In genomic region chr15:97248296-97248695, GRCm38 (mm10) we compare ENCODE assay signal across 8 mouse cellular contexts. TPM values are rescaled to one million over a fixed set of nuclear protein-coding genes. Genes with fewer than 3 reads are reported as not detected.
A peak's percentile ranks its signal among the peaks of the same experiment; 100 is the strongest.
DNase-seq lines count a peak whose midpoint lies in the region; ATAC-seq and TF ChIP-seq lines count a peak whose summit lies in the region.

No protein-coding gene starts in this region.

- no peak for ATAC-seq in intestine, embryonic 14.5 days (replicated peaks; ENCODE audit: low FRiP score, low TSS enrichment, low read depth)
- ATAC-seq in lung, embryonic 14.5 days (ENCODE audit: insufficient read depth) = no peak
- no peak for ATAC-seq in stomach, embryonic 14.5 days (ENCODE audit: insufficient number of reproducible peaks, insufficient read depth, low FRiP score, low read depth)

- H3K9ac ChIP-seq in intestine, embryonic 14.5 days (ENCODE audit: low read length) = peak overlapping the region; percentile 85; the same call in 1 of the 2 replicates
- H3K9ac ChIP-seq in lung, embryonic 14.5 days = peak overlapping the region; percentile 88
- peak overlapping the region; percentile 78; the same call in 1 of the 2 replicates for H3K9ac ChIP-seq in stomach, embryonic 14.5 days (replicated peaks; ENCODE audit: low read depth, low read length)

- WGBS in forebrain, embryonic 10.5 days = 43% methylated on average over 8 of the region's 8 CpGs
- WGBS in intestine, embryonic 14.5 days = 40% methylated on average over 8 of the region's 8 CpGs
- 30% methylated on average over 8 of the region's 8 CpGs for WGBS in lung, embryonic 14.5 days
- WGBS in stomach, embryonic 14.5 days = 39% methylated on average over 8 of the region's 8 CpGs

- H3K27me3 ChIP-seq in forebrain, embryonic 10.5 days (ENCODE audit: poor library complexity, severe bottlenecking) = peaks cover 25% of the 10 kb centered on the region
- peaks cover 13% of the 10 kb centered on the region for H3K27me3 ChIP-seq in intestine, embryonic 14.5 days (replicated peaks; ENCODE audit: control insufficient read depth, insufficient read depth, low read length)
- H3K27me3 ChIP-seq in lung, embryonic 14.5 days (ENCODE audit: insufficient read depth, low read length) = peaks cover 16% of the 10 kb centered on the region
- no peaks in the 10 kb centered on the region for H3K27me3 ChIP-seq in stomach, embryonic 14.5 days (ENCODE audit: control insufficient read depth, insufficient read depth, low read length)

- DNase-seq in layer of hippocampus, adult 2 months (ENCODE audit: low spot score in 2 of 2) = no peak
- DNase-seq in layer of hippocampus, postnatal 10 days (ENCODE audit: low spot score in 2 of 2) = no peak
- DNase-seq in forebrain, embryonic 10.5 days (ENCODE audit: extremely low spot score, low spot score) = no peak
- no peak for DNase-seq in intestine, embryonic 14.5 days (ENCODE audit: low spot score)
- peak; percentile 51 for DNase-seq in lung, embryonic 14.5 days
- DNase-seq in layer of hippocampus, adult 8-10 months (ENCODE audit: low spot score in 2 of 2) = no peak
- no peak for DNase-seq in gastrocnemius, postnatal 4 days (ENCODE audit: low spot score in 2 of 2)

- H3K4me2 ChIP-seq in intestine, embryonic 14.5 days (ENCODE audit: low read length) = peak overlapping the region; percentile 74
- H3K4me2 ChIP-seq in lung, embryonic 14.5 days = peak overlapping the region; percentile 86
- peak overlapping the region; percentile 82 for H3K4me2 ChIP-seq in stomach, embryonic 14.5 days (replicated peaks; ENCODE audit: low read depth, low read length)

- no peaks in the 10 kb centered on the region for H3K9me3 ChIP-seq in forebrain, embryonic 10.5 days
- no peaks in the 10 kb centered on the region for H3K9me3 ChIP-seq in intestine, embryonic 14.5 days (ENCODE audit: control insufficient read depth, low read length)
- no peaks in the 10 kb centered on the region for H3K9me3 ChIP-seq in lung, embryonic 14.5 days (ENCODE audit: low read depth, low read length)
- no peaks in the 10 kb centered on the region for H3K9me3 ChIP-seq in stomach, embryonic 14.5 days (ENCODE audit: control insufficient read depth, low read depth, low read length)

- H3K27ac ChIP-seq in layer of hippocampus, adult 2 months = peak overlapping the region; percentile 94
- H3K27ac ChIP-seq in forebrain, embryonic 10.5 days = peak overlapping the region; percentile 93; the same call in 1 of the 2 replicates
- peak overlapping the region; percentile 77; the same call in 1 of the 2 replicates for H3K27ac ChIP-seq in intestine, embryonic 14.5 days (ENCODE audit: low read depth)
- no peak overlapping the region; the same call in 1 of the 2 replicates for H3K27ac ChIP-seq in lung, embryonic 14.5 days (ENCODE audit: low read depth)
- no peak overlapping the region for H3K27ac ChIP-seq in stomach, embryonic 14.5 days (ENCODE audit: low read length)

- no peak for TF ChIP-seq CTCF in layer of hippocampus, adult 2 months (conservative IDR thresholded peaks at IDR 0.05)
- no peak for TF ChIP-seq CTCF in lung, embryonic 14.5 days (IDR thresholded peaks at IDR 0.05; ENCODE audit: low read depth)

- peak overlapping the region; percentile 76 for H3K4me3 ChIP-seq in layer of hippocampus, adult 2 months
- H3K4me3 ChIP-seq in forebrain, embryonic 10.5 days = peak overlapping the region; percentile 88
- H3K4me3 ChIP-seq in intestine, embryonic 14.5 days (ENCODE audit: low read depth, low read length) = peak overlapping the region; percentile 71
- H3K4me3 ChIP-seq in lung, embryonic 14.5 days (ENCODE audit: low read depth, low read length) = peak overlapping the region; percentile 71
- peak overlapping the region; percentile 78; the same call in 1 of the 2 replicates for H3K4me3 ChIP-seq in stomach, embryonic 14.5 days (ENCODE audit: low read depth, low read length)

- peaks cover 21% of the 10 kb centered on the region for H3K4me1 ChIP-seq in forebrain, embryonic 10.5 days
- peaks cover 11% of the 10 kb centered on the region for H3K4me1 ChIP-seq in intestine, embryonic 14.5 days (replicated peaks; ENCODE audit: control insufficient read depth, insufficient read depth, low read length)
- H3K4me1 ChIP-seq in lung, embryonic 14.5 days (ENCODE audit: insufficient read depth) = no peaks in the 10 kb centered on the region
- no peaks in the 10 kb centered on the region for H3K4me1 ChIP-seq in stomach, embryonic 14.5 days (ENCODE audit: control insufficient read depth, insufficient read depth, low read length)

- no peaks in the 10 kb centered on the region for H3K36me3 ChIP-seq in forebrain, embryonic 10.5 days (replicated peaks)
- H3K36me3 ChIP-seq in intestine, embryonic 14.5 days (ENCODE audit: control insufficient read depth, insufficient read depth, low read length) = no peaks in the 10 kb centered on the region
- H3K36me3 ChIP-seq in lung, embryonic 14.5 days (ENCODE audit: insufficient read depth) = no peaks in the 10 kb centered on the region
- no peaks in the 10 kb centered on the region for H3K36me3 ChIP-seq in stomach, embryonic 14.5 days (ENCODE audit: control insufficient read depth, insufficient read depth, low read length)

RNA-seq across cellular contexts. Expression of gene Amigo2, which starts 1.2 kb away (rescaled TPM):
- total RNA-seq in layer of hippocampus, adult 2 months (2021) = 10 to 100 TPM; 22.2 to 22.9 TPM
- total RNA-seq in layer of hippocampus, postnatal 10 days (2021) = 10 to 100 TPM; 14.9 to 15.6 TPM
- 2.5 TPM in 2 replicates for polyA plus RNA-seq in forebrain, embryonic 10.5 days (2016; fragmentation: Nextera tagmentation; extraction: Ambion mirVana)
- 6.8 and 7.5 TPM in 2 replicates for polyA plus RNA-seq in intestine, embryonic 14.5 days (2014; fragmentation: Nextera tagmentation; extraction: Ambion mirVana)
- polyA plus RNA-seq in lung, embryonic 14.5 days (2014; fragmentation: Nextera tagmentation; extraction: Ambion mirVana) = 5.5 and 5.7 TPM in 2 replicates
- 3.0 and 5.5 TPM in 2 replicates for polyA plus RNA-seq in stomach, embryonic 14.5 days (2014; fragmentation: Nextera tagmentation; extraction: Ambion mirVana)
- total RNA-seq in layer of hippocampus, adult 8-10 months (2022) = 10 to 100 TPM; 18.3 to 26.9 (median 20.8) TPM
- 1 to 10 TPM; 3.0 to 3.8 TPM for total RNA-seq in gastrocnemius, postnatal 4 days (2021)

RNA-seq across cellular contexts. Expression of gene Pced1b, which starts 1.4 kb away (rescaled TPM):
- total RNA-seq in layer of hippocampus, adult 2 months (2021) = 10 to 100 TPM in 1 of 2 experiments, 1 to 10 TPM in 1; 6.7 to 11.1 TPM
- 1 to 10 TPM; 5.7 to 9.5 TPM for total RNA-seq in layer of hippocampus, postnatal 10 days (2021)
- polyA plus RNA-seq in forebrain, embryonic 10.5 days (2016; fragmentation: Nextera tagmentation; extraction: Ambion mirVana) = 2.8 and 3.2 TPM in 2 replicates
- polyA plus RNA-seq in intestine, embryonic 14.5 days (2014; fragmentation: Nextera tagmentation; extraction: Ambion mirVana) = 4.9 and 5.7 TPM in 2 replicates
- 5.5 and 8.7 TPM in 2 replicates for polyA plus RNA-seq in lung, embryonic 14.5 days (2014; fragmentation: Nextera tagmentation; extraction: Ambion mirVana)
- polyA plus RNA-seq in stomach, embryonic 14.5 days (2014; fragmentation: Nextera tagmentation; extraction: Ambion mirVana) = 3.5 and 4.1 TPM in 2 replicates
- total RNA-seq in layer of hippocampus, adult 8-10 months (2022) = 10 to 100 TPM in 3 of 4 experiments, 1 to 10 TPM in 1; 7.2 to 11.4 (median 10.5) TPM
- total RNA-seq in gastrocnemius, postnatal 4 days (2021) = 1 to 10 TPM; 4.6 to 6.3 TPM

Comparison
In these comparisons a context has a peak if more than half of its experiments do, and no peak if none do; other contexts are left out.
1. H3K27ac ChIP-seq: peak in layer of hippocampus, adult 2 months (single experiment), forebrain, embryonic 10.5 days (single experiment) and intestine, embryonic 14.5 days (single experiment); none in lung, embryonic 14.5 days (single experiment) and stomach, embryonic 14.5 days (single experiment).
2. Peak in every context shown above with its lines, with median percentiles within 50 percentile points of each other: H3K4me3 ChIP-seq, H3K4me2 ChIP-seq and H3K9ac ChIP-seq.